Mouse (Mus musculus) kidney, adult 8-10 months (tissue): ENCODE data around the gene Nhej1.

ENCODE experiments used
- DNase-seq, 2 experiments: peaks; one replicate each; pipeline ENCODE4 v3.0.0; 2022

Nhej1 gene

DNA sequence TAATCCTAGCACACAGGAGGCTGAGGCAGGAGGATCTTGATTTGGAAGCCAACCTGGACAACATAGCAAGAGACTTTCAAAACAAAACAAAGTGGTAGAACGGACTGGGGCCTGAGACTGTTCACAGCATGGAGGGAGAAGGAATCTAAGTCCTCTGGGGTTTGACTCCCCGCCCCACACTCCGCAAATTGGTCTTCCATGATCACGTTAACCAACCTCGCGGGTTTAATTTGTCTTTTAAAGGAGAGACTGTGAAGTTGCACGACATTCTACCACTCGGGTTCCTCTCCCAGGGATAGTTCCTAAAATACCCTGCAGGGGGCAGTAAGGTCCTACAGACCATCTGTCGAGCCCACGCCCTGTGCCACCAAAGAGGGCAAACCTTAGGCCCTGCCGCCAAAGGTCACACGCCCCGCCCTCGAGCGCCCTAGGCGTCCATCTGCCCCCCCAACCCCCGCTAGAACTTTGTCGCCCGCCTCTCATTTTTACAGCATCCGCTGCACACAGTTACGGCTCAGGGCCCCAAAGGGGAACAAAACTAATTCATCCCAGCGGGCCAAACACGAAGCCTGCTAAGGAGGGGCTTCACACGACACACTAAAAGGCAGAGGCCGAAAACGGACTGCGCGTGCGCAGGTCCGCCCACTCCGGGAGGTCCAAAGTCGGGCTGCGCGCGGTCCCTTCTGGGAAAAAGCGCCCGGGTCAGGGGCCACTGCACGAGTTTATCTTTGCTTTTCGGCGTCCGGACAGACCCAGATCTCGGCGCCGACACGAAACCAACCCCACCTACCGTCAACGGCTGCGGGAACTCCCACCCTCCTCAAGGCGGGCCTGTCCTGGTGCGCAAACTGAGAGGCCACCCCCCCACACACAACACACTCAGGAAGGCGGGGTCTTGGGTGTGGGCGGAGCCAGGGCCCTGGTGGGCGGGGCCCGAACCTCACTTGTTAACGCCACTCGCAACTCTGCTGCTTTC lies at the start of gene Nhej1:
Gene Nhej1 (minus strand): TSS at position 855 of the 976 bp plus-strand sequence.
- DNase-seq = peak; percentile 94 to 96

DNA sequence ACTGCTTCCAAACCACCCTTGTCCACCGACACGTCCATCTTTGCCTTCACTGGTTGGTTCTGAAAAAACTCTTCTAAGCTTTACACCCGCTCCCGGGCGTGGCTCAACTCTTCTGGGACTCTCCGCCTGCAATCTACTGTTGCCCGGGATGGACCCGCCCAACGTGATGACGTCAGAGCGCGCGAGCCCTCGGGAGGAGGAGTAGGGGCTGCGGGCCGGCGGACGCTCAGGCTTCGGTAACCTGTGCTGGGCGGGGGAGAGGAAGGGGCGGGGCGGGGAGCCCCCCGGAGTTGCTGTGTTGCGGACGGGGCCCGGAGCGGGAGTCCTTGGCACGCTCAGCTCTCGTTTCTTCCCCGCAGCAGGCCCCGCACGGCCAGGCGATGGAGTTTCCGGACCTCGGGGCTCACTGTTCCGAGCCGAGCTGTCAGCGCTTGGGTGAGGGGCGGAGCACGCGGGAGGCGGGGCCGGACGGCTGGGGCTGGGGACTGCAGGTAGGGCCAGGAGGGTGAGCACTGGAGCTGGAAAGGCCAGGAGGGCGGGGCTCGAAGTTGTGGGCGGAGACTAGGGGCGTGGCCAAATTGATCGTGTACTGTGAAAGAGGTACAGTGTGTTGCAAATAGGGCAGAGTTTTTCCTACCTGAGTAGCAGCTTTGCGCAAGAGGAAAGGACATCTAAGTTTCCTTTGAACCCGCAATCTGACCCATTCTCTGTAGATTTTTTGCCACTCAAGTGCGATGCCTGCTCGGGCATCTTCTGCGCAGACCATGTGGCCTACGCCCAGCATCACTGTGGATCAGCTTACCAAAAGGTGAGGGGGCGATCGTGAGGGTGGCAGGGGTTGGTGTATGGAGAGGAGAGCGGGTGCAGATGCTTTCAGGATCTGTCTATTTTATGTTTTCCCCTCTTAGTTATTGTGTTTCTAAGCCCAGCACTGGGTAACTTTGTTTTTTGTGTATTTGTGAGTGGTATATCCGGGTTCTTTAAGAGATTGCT lies 43.8 kb upstream of the Nhej1 start, which contains the start of gene Zfand2b:
Gene Zfand2b (plus strand): TSS at position 175 of the 993 bp plus-strand sequence.
- DNase-seq = peak; percentile 98 to 99

DNA sequence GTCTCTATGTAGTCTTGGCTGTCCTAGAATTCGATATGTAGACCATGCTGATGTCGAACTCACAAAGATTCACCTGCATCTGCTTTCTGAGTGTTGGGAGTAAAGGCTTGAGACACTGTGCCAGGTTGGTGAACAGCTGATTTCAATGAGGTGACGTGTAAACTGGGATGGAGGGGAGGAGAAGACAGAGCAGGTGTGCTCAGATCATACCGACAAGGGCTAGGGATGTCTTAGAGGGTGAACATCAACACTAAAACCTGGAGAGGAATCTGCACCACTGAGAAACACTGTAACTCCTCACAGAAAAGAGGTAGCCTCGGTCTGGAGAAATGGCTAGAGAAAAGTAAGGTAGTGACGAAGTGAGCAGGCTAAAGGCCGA lies 43.1 kb upstream of the Nhej1 start:
- no peak for DNase-seq

DNA sequence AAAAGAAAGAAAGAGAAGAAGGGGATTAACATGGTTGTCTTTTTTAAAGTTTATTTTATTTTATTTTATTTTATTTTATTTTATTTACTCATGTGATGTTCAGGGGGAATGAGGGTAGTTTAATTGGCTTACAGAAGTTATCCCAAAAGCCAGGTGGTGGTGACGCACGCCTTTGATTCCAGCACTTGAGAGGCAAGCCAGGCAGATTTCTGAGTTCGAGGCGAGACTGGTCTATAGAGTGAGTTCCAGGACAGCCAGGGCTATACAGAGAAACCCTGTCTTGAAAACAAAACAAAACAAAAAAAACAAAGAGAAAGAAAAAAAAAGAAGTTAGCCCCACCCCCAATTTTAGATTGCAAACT lies 35.2 kb upstream of the Nhej1 start:
- DNase-seq = no peak

DNA sequence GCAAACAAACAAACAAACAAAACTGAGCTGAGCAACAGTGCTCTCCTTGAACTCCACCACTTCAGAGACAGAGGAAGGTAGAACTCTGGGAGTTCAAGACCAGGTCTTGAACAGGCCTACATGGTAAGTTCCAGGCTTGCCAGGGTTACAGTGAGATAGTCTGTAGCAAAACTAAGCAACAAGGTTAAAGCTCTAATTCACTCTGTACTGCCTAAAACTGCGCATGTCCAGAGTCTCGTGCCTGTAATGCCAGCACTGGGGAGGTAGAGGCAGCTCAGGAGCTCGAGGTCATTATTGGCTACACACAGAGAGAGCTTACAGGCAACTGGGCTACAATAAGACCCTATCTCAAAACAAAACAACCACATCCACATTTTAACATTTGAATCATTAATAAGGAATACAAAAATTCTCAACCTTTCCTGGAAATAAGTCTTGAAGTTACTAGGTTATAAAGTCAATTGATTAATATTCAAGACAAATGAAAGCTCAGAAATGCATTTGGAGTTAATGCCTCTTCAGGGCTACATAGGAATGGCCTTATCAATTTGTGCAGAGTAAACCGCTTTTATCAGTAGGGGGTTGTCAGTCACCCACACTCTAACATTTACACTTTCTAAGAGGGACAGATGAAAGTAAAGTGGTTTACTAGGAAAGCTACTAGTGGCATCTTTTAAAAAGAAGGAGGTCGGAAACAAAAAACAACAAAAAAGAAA lies 34.7 kb upstream of the Nhej1 start:
- DNase-seq = no peak

DNA sequence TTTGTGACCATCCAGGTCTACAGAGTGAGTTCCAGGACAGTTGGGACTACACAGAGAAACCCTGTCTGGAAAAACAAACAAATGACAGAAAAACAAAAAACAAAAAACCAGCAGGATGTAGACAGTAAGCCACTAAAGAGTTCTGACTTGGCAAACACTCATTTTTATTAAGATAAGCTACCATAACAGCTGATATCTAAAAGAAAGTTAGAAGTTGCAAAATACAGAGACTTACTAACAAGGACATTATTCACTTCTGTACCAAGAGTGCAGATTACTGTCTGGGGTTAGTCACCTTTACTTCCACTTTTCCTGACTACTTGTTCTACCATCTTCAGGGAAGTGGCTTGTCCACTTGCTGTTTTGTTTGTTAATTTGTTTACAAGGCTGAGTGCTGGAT lies 34.0 kb upstream of the Nhej1 start:
- DNase-seq = no peak

DNA sequence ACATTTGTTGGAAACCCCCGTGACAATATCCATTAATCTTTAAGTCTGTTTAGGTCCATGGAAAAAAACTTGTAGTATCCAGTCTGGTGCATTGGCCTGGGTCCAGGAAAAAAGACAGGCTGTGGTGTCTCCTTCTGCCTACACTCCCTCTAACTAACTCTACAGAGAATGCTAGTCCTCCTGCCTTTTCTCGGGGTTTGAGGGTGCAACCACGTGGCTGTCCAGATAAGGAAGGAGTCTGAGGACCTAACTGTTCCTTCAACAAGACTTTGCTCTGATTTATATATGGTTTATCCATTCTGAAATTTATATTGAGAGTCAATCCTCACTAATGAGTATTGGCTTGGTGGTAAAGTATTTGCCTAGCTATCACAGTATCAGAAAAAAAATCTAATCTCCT lies 30.8 kb upstream of the Nhej1 start:
- no peak for DNase-seq

DNA sequence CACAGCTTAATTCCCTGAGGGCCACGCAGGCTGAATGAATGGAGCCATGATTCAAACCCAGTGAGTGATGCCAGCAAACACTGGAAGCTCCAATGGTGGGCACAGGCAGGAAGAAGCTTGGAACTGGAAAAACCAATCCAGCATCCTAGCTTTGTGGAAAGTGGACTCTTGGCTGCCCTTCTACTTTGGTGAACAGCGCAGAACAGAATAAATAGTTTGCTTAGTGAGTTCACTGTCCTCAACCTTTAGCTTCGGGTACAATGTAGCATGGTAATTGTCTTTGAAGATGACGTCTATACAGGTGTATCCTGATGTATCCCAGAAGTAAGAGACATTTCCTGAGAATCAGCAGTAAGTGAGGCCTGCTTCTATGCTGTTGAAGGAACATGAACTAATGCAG lies 23.7 kb upstream of the Nhej1 start:
- DNase-seq = no peak

DNA sequence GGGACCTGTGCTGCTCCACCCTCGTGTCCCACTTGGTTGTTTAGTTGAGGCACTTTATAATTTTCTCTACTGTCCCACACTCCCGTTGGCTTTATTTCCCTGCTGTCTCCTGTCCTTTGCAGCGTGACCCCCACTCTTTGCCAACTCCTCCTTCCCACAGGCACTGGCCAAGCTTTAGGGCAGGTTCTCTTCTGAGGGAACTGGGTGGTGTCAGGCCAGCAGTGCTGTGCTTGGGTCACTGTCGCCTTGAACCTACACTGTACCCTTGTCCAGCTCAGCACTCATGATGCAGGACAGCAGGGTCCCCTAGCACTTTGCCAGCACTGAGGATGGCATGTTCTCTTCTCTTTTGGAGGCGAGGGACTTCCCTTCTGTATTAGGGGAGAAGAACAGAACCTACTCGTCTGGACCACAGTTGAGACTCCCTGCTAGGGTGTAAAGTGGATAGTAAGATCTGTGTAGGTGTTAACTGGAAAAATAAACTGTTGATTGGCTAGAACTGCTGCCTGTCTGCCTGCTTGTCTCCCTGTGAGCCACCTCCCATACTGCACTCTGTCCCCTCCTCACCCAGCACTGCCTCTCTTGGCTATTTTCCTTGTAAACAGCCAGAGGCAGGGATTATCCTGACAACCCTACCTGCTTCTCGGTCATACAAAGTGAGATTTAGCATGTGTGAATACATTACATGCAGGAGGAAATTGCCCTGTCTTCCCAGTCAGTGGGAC lies 22.6 kb upstream of the Nhej1 start:
- DNase-seq = peak; percentile 49 to 70

DNA sequence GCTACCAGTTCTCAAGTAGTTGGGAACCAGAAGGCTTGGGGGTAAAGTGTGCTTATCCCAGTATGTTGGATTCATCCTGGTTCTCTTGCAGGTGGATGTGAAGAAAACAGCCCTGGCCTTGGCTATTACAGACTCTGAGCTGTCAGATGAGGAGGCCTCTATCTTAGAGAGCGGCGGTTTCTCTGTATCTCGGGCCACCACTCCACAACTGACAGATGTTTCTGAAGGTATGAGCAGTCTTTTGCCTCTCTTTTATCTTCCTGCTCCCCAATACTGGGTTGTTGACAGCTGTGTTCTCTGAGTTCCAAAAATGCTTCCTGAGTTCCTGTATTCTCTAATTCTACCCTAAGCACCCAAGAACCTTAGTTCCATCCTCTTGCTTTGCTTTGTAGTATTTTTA lies 20.6 kb upstream of the Nhej1 start:
- DNase-seq = no peak

DNA sequence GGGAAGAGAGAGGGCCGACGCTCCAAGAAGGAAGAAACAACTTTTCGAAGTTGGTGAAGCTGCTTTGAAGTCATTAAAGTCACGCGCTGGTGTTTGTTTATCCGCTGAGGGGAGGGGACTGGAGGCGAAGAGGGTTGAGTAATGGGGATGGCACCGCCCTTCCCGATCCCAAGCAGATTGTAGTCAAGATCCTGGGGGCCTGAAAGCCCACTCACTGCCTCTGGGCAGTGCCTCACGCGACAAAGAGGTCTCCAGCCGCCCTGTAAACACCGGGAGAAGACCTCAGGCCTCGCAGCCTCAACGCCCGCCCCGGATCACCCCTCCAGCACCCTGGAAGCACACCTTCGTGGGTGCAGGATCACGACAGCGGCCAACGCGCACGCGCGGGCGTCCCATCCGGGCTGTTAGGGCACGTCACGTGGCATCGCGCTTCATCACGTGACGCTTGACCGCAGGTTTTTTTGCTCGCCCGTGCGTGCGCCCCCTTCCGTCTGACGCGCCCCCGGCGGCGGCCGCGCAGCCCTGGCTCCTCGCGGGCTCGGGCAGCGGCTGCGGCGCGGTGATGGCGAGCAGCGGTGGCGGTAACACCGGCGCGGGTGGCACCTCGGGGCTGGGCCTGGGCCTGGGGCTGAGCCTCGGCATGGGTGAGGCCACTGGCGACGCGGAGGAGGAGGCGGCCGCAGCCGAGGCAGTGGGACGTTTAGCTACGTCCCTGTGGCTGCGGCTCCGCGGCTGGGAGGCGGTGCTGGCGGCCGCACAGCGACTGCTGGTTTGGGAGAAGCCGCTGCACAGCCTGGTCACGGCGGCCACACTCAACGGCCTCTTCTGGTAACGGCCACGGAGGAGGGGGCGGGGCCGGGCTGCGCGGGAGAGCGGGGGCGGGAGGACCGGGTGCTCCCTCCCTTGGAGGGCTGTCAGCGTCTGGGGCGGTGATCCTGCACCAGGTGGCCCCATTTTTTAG lies 17.6 kb upstream of the Nhej1 start, which contains the start of the genes Cnppd1 and Retreg2:
Gene Cnppd1 (minus strand): TSS at position 411 of the 961 bp plus-strand sequence.
Gene Retreg2 (plus strand): TSS at position 478 of the 961 bp plus-strand sequence.
- peak; percentile 96 for DNase-seq

DNA sequence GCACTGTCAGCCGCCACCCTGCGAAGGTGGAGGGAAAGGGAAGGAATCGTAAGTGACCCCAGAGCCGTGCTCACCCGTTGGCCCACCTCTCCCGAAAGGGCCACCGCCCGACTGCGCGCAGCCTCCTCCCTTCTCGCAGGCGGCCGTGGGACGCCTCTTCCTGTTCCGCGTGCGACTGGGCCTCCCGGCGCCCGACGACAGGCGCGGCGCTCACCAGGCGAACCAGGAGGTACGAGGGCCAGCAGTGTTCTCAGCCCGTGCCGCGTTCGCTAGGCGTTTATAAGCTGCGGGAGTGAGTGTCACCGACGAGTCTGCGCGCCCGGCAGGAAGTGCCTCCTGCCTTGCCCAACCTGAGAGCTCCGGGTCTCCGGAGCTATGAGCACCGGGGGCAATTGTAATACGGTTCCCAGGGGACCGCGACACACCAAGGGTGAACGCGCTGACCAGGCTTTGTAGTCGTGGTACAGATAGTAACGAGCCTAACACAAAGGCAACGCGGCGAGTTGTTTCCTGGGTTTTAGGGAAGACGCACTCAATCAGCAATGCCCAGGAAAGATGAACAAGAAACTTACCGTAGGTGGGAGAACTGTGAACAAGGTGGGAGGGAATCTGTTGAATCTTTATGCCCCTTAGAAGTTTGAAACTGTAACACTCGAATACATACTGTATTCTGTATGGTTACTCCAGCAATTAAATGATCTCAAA lies 16.6 kb upstream of the Nhej1 start:
- peak; percentile 57 to 64 for DNase-seq

DNA sequence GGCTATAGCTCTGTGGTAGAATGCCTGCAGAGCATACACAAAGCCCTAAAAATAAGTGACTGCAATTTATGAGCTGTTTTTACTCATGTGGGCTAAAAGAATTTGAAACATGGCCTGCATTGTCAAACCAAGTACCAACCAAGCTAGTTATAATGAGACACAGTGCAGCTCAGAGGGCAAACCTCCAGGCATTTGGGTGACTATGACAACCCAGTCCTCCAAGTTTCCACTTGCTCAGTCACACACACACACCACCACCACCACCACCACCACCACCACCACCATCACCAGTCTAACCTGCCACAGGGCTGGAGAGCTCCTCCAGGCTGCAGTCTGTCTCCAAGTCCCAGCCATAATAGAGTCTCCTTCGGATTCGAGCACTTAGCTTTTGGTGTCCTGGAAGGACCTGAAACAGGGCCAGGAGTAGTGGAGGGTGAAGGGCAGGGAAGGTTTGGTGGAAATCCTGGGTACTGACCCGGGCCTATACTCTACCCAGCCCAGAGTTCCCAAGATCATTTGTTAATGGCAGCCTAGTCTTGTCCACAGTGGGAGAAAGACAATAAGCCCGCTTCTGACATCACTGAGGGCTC lies 15.7 kb upstream of the Nhej1 start:
- peak; percentile 38 to 50 for DNase-seq

DNA sequence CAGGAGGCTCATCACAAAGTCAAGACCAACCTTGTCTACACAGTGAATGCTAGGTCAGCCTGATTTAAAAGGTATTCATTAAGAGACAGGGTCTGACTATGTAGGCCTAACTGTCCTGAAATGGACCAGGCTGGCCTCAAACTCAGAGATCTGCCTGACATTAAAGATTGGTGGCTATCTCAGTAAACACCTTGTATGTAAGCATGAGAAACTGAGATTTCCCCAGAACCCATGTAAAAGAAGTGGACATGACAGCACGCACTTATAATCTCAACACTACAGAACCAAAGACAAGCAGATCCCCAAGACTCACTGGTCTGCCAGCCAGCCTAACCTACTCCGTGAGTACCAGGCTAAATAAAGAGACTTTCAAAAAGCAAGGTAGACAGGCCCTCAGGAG lies 13.4 kb upstream of the Nhej1 start:
- DNase-seq = no peak

DNA sequence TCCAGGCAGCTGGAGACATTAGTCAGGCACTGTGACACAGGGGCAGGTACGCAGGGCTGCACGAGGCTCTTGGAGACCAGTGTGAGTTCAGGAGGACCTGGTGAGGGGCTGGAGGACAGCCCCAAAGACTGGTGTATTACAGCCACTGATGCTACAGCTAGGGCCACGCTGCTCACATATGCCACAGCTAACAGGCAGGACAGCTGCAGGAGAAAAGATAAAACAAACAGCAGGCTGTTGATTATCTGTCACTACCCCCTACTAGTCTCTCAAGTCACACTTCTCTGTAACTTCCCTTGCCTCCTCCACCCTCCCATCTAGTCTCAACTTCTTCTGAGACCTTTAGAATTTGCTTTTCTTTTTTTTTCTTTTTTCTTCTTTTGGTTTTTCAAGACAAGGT lies 11.7 kb upstream of the Nhej1 start:
- no peak for DNase-seq

DNA sequence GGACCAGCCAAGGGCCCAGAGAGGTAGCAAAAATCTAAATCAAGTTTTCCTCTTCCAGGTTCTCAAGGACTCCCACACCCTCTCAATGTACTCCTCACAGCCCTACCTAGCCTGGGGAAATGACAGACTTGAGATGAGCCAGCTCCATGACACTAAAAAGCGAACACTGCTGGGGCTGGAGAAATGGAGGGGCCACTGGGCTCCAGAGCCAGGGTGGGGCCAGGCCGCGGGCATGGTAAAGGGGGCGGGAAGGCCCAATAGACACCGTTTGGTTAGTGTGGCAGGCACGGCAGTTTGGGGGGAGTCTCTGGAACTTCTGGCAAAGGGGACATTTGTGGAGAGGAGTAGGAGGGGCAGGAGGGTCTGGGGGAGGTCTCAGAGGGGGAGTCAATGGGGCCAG lies 11.3 kb upstream of the Nhej1 start:
- no peak for DNase-seq

DNA sequence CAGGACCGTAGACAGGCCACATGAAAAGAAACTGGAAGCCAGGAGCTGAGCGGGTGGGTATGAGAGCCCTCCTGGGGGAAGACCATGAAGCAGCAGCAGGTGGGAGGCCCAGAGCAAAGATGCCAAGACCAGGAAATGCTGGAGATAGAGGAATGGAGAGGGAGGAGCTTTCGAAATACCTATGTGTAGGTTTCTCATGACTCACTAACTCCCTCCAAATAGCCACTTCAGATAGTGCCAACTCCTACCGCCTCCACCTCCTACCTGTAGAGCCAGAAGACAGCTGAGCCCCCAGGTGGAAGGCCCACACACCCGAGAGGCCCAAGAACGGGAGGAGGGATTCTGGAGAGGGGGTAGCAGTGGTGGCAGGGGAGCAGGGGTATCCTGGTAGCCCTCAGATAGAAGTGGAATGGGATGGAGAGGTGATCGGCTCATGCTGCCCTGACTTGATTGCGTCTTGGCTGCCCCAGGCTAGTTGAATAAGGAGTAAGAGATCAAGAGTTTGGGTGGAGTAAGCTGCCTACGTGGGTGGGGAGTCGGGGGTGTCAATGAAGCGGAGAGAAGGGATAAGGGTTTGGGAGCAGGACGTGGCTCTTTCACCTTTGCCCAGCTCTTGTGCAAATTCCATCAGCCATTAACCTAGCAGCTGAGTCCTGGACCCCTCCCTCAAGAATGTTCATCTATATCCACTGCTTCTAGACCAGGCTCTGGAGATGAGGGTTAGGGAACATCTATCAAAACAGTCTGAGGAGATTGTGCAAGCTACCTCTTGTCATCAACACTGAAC lies 8.6 kb upstream of the Nhej1 start, which contains the start of gene Slc23a3:
Gene Slc23a3 (minus strand): TSS at position 470 of the 787 bp plus-strand sequence.
- DNase-seq = peak; percentile 72 to 81

DNA sequence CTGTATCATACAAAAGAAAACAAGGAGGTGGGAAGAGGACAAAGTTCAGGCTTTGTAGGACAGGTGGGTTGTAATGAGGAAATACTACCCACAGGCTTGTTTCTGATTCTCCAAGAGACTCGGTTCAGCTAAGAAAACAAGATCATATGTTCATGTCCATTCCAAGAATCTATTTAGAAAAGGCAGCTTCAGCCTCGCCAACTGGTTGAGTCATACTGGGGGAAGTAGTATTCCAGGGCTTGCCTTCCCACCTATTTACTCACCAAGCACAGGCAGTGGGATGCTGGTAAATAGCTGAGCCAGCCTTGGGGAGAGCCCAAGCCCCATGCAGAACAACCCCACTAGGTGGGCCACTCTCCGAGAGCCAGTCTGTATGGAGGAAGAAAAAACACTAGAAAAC lies 3.6 kb upstream of the Nhej1 start:
- no peak for DNase-seq

DNA sequence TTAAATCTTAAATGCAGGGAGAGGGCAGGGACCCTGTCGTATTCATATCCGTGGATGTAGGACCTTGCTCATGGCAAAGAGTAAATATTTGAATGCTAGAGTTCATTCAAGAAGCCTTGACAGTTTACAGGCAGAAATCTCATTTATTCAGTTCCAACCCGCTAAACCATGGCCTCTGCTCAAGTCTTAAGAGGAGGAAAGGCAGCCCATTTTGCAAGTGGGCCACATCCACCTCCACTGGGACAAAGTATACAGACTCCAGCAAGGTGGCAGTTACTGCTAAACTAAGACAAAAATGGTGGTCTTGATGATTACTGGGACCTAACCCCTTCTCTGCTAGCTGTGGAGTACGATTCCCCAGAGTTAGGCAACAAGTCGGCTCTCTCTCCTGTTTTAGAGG lies 418 bp upstream of the Nhej1 start:
- DNase-seq = no peak
